Mouse (Mus musculus): ENCODE data around the gene Wdr41. TPM values are rescaled to one million over a fixed set of nuclear protein-coding genes. Genes with fewer than 3 reads are reported as not detected.

Wdr41 gene
- total RNA-seq, 2 experiments from 2014 or later = 22.8 to 23.2 TPM

- Histone ChIP-seq H3K4me3 (no peak overlapping the region), H3K27ac (no peak overlapping the region)
- DNase-seq (ENCODE audit: low spot score in 2 of 2) = no peak
- TF ChIP-seq CTCF (conservative IDR thresholded peaks at IDR 0.05) = no peak
Measured at GRCm38 (mm10) chr13:95050398-95050797, 74.3 kb downstream of the Wdr41 start.

- TF ChIP-seq CTCF (conservative IDR thresholded peaks at IDR 0.05) = no peak
Measured at GRCm38 (mm10) chr13:95052421-95052820, 76.3 kb downstream of the Wdr41 start.

GRCm38 (mm10) chr13:95055742-95056388 lies 79.7 kb downstream of the Wdr41 start:
- no peak overlapping the region for H3K27ac ChIP-seq
- no peak for TF ChIP-seq CTCF (conservative IDR thresholded peaks at IDR 0.05)
- no peak overlapping the region for H3K4me3 ChIP-seq
- no peak for DNase-seq (ENCODE audit: low spot score in 2 of 2)

More at GRCm38 (mm10) chr13:95052421-95052820, 76.3 kb downstream of the Wdr41 start:
- DNase-seq (ENCODE audit: low spot score in 2 of 2) = no peak
- H3K4me3 ChIP-seq = no peak overlapping the region
- H3K27ac ChIP-seq = no peak overlapping the region

- TF ChIP-seq CTCF (conservative IDR thresholded peaks at IDR 0.05) = no peak
- Histone ChIP-seq H3K4me3 (no peak overlapping the region), H3K27ac (no peak overlapping the region)
- no peak for DNase-seq (ENCODE audit: low spot score in 2 of 2)
Measured at GRCm38 (mm10) chr13:95056501-95057280, 80.5 kb downstream of the Wdr41 start.

GRCm38 (mm10) chr13:95058885-95059284 lies 82.7 kb downstream of the Wdr41 start:
- Histone ChIP-seq H3K4me3 (no peak overlapping the region), H3K27ac (no peak overlapping the region)
- no peak for DNase-seq (ENCODE audit: low spot score in 2 of 2)
- no peak for TF ChIP-seq CTCF (conservative IDR thresholded peaks at IDR 0.05)

- no peak overlapping the region for H3K27ac ChIP-seq
- no peak for TF ChIP-seq CTCF (conservative IDR thresholded peaks at IDR 0.05)
- DNase-seq (ENCODE audit: low spot score in 2 of 2) = no peak
- H3K4me3 ChIP-seq = no peak overlapping the region
Measured at GRCm38 (mm10) chr13:95063390-95064017, 87.4 kb downstream of the Wdr41 start.

- peak; percentile 72 for TF ChIP-seq CTCF (conservative IDR thresholded peaks at IDR 0.05)
- no peak overlapping the region for H3K27ac ChIP-seq
- no peak for DNase-seq (ENCODE audit: low spot score in 2 of 2)
- no peak overlapping the region for H3K4me3 ChIP-seq
Measured at GRCm38 (mm10) chr13:95067854-95068253, 91.7 kb downstream of the Wdr41 start.

GRCm38 (mm10) chr13:95070268-95070667 lies 94.1 kb downstream of the Wdr41 start:
- Histone ChIP-seq H3K27ac (no peak overlapping the region), H3K4me3 (no peak overlapping the region)
- TF ChIP-seq CTCF (conservative IDR thresholded peaks at IDR 0.05) = peak; percentile 66
- no peak for DNase-seq (ENCODE audit: low spot score in 2 of 2)

Other genes starting within 250 kb of the Wdr41 start
- gene Tbca, start 187.4 kb upstream of the Wdr41 start, total RNA-seq (2021) = 100 to 1,000 TPM; 126 to 150 TPM
- gene Otp, start 100.7 kb upstream of the Wdr41 start, total RNA-seq (2021) = not detected